Comparison of ENCODE assay signal across 8 mouse cellular contexts in the genomic region with DNA sequence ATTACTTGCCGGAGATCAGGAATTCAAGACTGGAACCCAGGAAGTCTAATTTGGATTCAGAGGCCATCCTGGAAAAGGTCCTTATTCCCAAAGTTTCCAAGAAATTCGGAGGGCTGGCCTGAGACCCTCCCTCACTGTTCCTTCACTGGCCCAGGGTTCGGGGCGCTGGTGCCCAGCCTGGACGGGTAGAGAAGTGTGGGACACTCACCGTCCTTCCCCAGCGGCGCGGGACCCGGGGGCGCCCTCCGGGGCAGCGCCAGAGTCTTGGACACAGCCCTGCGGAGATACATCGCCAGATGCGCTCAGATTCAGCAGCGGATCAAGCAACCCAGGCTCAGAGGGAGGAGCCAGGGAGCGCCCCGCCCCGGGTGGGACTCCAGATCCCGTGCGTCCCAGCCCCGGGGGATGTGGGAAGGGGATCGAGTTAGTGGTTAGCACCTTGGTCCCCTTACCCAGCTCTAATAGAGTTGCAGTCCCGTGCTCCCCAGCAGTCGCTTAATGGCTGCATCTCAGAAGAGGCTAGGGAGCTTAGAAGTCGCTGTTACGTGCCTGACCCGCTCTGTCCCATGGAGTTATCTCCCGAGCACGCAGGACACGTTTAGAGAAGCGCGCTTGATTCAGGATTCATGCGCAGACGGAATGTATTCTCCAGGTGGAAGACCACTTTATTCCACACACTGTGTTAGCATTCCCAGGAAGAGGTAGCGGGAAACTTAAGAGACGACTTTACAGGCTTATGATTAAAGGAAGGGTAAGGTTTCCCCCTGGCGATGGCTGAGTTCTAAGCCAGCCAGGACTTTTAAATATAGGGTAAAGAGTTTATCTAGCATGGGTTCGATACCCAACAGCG. TPM values are rescaled to one million over a fixed set of nuclear protein-coding genes. Genes with fewer than 3 reads are reported as not detected.
DNase-seq lines count a peak whose midpoint lies in the region; ATAC-seq lines count a peak whose summit lies in the region.

A gene (minus strand): TSS at position 520 of the 850 bp plus-strand sequence.

- peak within 1 kb of the TSS; percentile 35 for H3K4me3 ChIP-seq in embryonic facial prominence, embryonic 11.5 days (ENCODE audit: low read depth, low read length)

- no peaks in the 10 kb centered on the region for H3K9me3 ChIP-seq in embryonic facial prominence, embryonic 11.5 days (replicated peaks; ENCODE audit: control insufficient read depth, low read length)

- no peak within 1 kb of the TSS for H3K27ac ChIP-seq in embryonic facial prominence, embryonic 11.5 days (replicated peaks; ENCODE audit: low read depth, low read length)

- peaks cover 5% of the 10 kb centered on the region for H3K27me3 ChIP-seq in embryonic facial prominence, embryonic 11.5 days (ENCODE audit: control insufficient read depth, insufficient read depth, low read length)

- WGBS in embryonic facial prominence, embryonic 11.5 days, result 1% methylated on average over 41 of the region's 41 CpGs

- peak within 1 kb of the TSS; percentile 43 for H3K9ac ChIP-seq in embryonic facial prominence, embryonic 11.5 days (replicated peaks; ENCODE audit: low read length)

- H3K4me1 ChIP-seq in embryonic facial prominence, embryonic 11.5 days (ENCODE audit: control insufficient read depth, insufficient read depth, low read length), result no peaks in the 10 kb centered on the region

- no peaks in the 10 kb centered on the region for H3K36me3 ChIP-seq in embryonic facial prominence, embryonic 11.5 days (replicated peaks; ENCODE audit: control insufficient read depth, insufficient read depth, low read depth, low read length)

- ATAC-seq in embryonic facial prominence, embryonic 11.5 days (replicated peaks; ENCODE audit: insufficient number of reproducible peaks, low FRiP score, low TSS enrichment, low read depth), result peak; percentile 82

- DNase-seq in urinary bladder, adult 18-20 months (ENCODE audit: low spot score in 2 of 2), result peak; percentile 43 to 71
- no peak for DNase-seq in urinary bladder, postnatal 10 days (ENCODE audit: low spot score)
- peak; percentile 84 for DNase-seq in embryonic facial prominence, embryonic 11.5 days (ENCODE audit: low spot score)
- peak; percentile 55 to 65 for DNase-seq in heart, adult 9 months (ENCODE audit: low spot score in 2 of 2)
- peak; percentile 57 for DNase-seq in kidney, adult 9 months
- peak; percentile 55 for DNase-seq in lung, postnatal 14 days
- DNase-seq in ovary, postnatal 14 days (ENCODE audit: low spot score), result peak; percentile 37
- peak; percentile 24 to 59 for DNase-seq in urinary bladder, postnatal 36 days (ENCODE audit: low spot score in 2 of 2)

- H3K4me2 ChIP-seq in embryonic facial prominence, embryonic 11.5 days (ENCODE audit: low read depth, low read length), result peak within 1 kb of the TSS; percentile 61

RNA-seq across cellular contexts. Expression of the gene that starts here (rescaled TPM):
- polyA plus RNA-seq in embryonic facial prominence, embryonic 11.5 days (2014; fragmentation: Nextera tagmentation; extraction: Ambion mirVana), result 9.1 and 16.1 TPM in 2 replicates
